Mouse (Mus musculus): ENCODE results near the gene Zbtb8os. TPM values are rescaled to one million over a fixed set of nuclear protein-coding genes. Genes with fewer than 3 reads are reported as not detected.

Gene Zbtb8os
- polyA plus RNA-seq, 1 experiment from 2014 or later: 51.4 TPM

- Histone ChIP-seq H3K4me2 (no peak overlapping the region), H3K9ac (no peak overlapping the region), H3K4me1 (no peaks in the 10 kb centered on the region), H3K27ac (no peak overlapping the region), H3K36me3 (peaks cover 8% of the 10 kb centered on the region; the same call in 1 of the 2 replicates), H3K27me3 (replicated peaks) (no peaks in the 10 kb centered on the region), H3K9me3 (no peaks in the 10 kb centered on the region), H3K4me3 (replicated peaks) (no peak overlapping the region)
- no peak for ATAC-seq (ENCODE audit: insufficient read depth, low FRiP score, low read depth)
- 78% methylated on average over 5 of the region's 5 CpGs for WGBS
Measured at GRCm38 (mm10) chr4:129362771-129363170, 27.3 kb downstream of the Zbtb8os start.

- ATAC-seq (ENCODE audit: insufficient read depth, low FRiP score, low read depth): no peak
- WGBS: 91% methylated on average over 9 of the region's 9 CpGs
- H3K9me3 ChIP-seq: no peaks in the 10 kb centered on the region
Measured at GRCm38 (mm10) chr4:129363463-129363862, 28.0 kb downstream of the Zbtb8os start.

GRCm38 (mm10) chr4:129364379-129364778 is 28.9 kb downstream of the Zbtb8os start:
- 82% methylated on average over 3 of the region's 3 CpGs for WGBS
- Histone ChIP-seq H3K9me3 (no peaks in the 10 kb centered on the region), H3K27ac (no peak overlapping the region), H3K4me3 (replicated peaks) (no peak overlapping the region), H3K4me2 (no peak overlapping the region), H3K4me1 (no peaks in the 10 kb centered on the region), H3K9ac (no peak overlapping the region), H3K36me3 (peaks cover 8% of the 10 kb centered on the region; the same call in 1 of the 2 replicates), H3K27me3 (replicated peaks) (no peaks in the 10 kb centered on the region)
- no peak for ATAC-seq (ENCODE audit: insufficient read depth, low FRiP score, low read depth)

More at GRCm38 (mm10) chr4:129363463-129363862, 28.0 kb downstream of the Zbtb8os start:
- H3K36me3 ChIP-seq: peaks cover 8% of the 10 kb centered on the region; the same call in 1 of the 2 replicates
- no peak overlapping the region for H3K9ac ChIP-seq
- H3K4me1 ChIP-seq: no peaks in the 10 kb centered on the region
- no peak overlapping the region for H3K4me2 ChIP-seq
- H3K4me3 ChIP-seq (replicated peaks): no peak overlapping the region
- H3K27me3 ChIP-seq (replicated peaks): no peaks in the 10 kb centered on the region
- no peak overlapping the region for H3K27ac ChIP-seq

- Histone ChIP-seq H3K9me3 (no peaks in the 10 kb centered on the region), H3K36me3 (peaks cover 4% of the 10 kb centered on the region; the same call in 1 of the 2 replicates), H3K4me1 (no peaks in the 10 kb centered on the region), H3K27ac (no peak overlapping the region), H3K4me3 (replicated peaks) (no peak overlapping the region), H3K9ac (no peak overlapping the region), H3K4me2 (no peak overlapping the region), H3K27me3 (replicated peaks) (no peaks in the 10 kb centered on the region)
- 90% methylated on average over 5 of the region's 5 CpGs for WGBS
- ATAC-seq (ENCODE audit: insufficient read depth, low FRiP score, low read depth): no peak
Measured at GRCm38 (mm10) chr4:129365224-129365623, 29.7 kb downstream of the Zbtb8os start.

GRCm38 (mm10) chr4:129371391-129371790 is 35.9 kb downstream of the Zbtb8os start:
- no peak for ATAC-seq (ENCODE audit: insufficient read depth, low FRiP score, low read depth)

GRCm38 (mm10) chr4:129373202-129373976 is 37.9 kb downstream of the Zbtb8os start:
- H3K36me3 ChIP-seq: no peaks in the 10 kb centered on the region
- H3K4me1 ChIP-seq: 0 out of 2 replicates have a peak, but pooled peaks cover 5% of the 10 kb centered on the region
- no peak overlapping the region for H3K4me3 ChIP-seq (replicated peaks)
- H3K9ac ChIP-seq: no peak overlapping the region
- no peak overlapping the region for H3K4me2 ChIP-seq
- WGBS: 54% methylated on average over 8 of the region's 8 CpGs
- peak overlapping the region; percentile 2; the same call in 1 of the 2 replicates for H3K27ac ChIP-seq
- no peaks in the 10 kb centered on the region for H3K27me3 ChIP-seq (replicated peaks)
- ATAC-seq (ENCODE audit: insufficient read depth, low FRiP score, low read depth): no peak
- H3K9me3 ChIP-seq: no peaks in the 10 kb centered on the region

More at GRCm38 (mm10) chr4:129371391-129371790, 35.9 kb downstream of the Zbtb8os start:
- 95% methylated on average over 3 of the region's 3 CpGs for WGBS
- Histone ChIP-seq H3K9me3 (no peaks in the 10 kb centered on the region), H3K4me3 (replicated peaks) (no peak overlapping the region), H3K27ac (no peak overlapping the region), H3K4me2 (no peak overlapping the region), H3K9ac (no peak overlapping the region), H3K27me3 (replicated peaks) (no peaks in the 10 kb centered on the region), H3K36me3 (no peaks in the 10 kb centered on the region), H3K4me1 (0 out of 2 replicates have a peak, but pooled peaks cover 5% of the 10 kb centered on the region)

GRCm38 (mm10) chr4:129374219-129374755 is 38.8 kb downstream of the Zbtb8os start:
- H3K9ac ChIP-seq: no peak overlapping the region
- 0 out of 2 replicates have a peak, but pooled peaks cover 5% of the 10 kb centered on the region for H3K4me1 ChIP-seq
- H3K4me3 ChIP-seq (replicated peaks): no peak overlapping the region
- no peaks in the 10 kb centered on the region for H3K27me3 ChIP-seq (replicated peaks)
- no peaks in the 10 kb centered on the region for H3K36me3 ChIP-seq
- no peak for ATAC-seq (ENCODE audit: insufficient read depth, low FRiP score, low read depth)
- H3K9me3 ChIP-seq: no peaks in the 10 kb centered on the region
- 53% methylated on average over 11 of the region's 11 CpGs for WGBS
- H3K4me2 ChIP-seq: no peak overlapping the region
- H3K27ac ChIP-seq: peak overlapping the region; percentile 37; the same call in 1 of the 2 replicates

- ATAC-seq (ENCODE audit: insufficient read depth, low FRiP score, low read depth): no peak
- H3K9ac ChIP-seq: no peak overlapping the region
- 0 out of 2 replicates have a peak, but pooled peaks cover 5% of the 10 kb centered on the region for H3K4me1 ChIP-seq
- no peak overlapping the region for H3K4me2 ChIP-seq
- WGBS: 53% methylated on average over 6 of the region's 6 CpGs
- no peaks in the 10 kb centered on the region for H3K27me3 ChIP-seq (replicated peaks)
- no peaks in the 10 kb centered on the region for H3K36me3 ChIP-seq
- no peak overlapping the region for H3K27ac ChIP-seq
- H3K4me3 ChIP-seq (replicated peaks): no peak overlapping the region
- no peaks in the 10 kb centered on the region for H3K9me3 ChIP-seq
Measured at GRCm38 (mm10) chr4:129375000-129375399, 39.5 kb downstream of the Zbtb8os start.

- no peak for ATAC-seq (ENCODE audit: insufficient read depth, low FRiP score, low read depth)
- Histone ChIP-seq H3K4me2 (no peak overlapping the region; the same call in 1 of the 2 replicates), H3K9ac (no peak overlapping the region), H3K27ac (no peak overlapping the region), H3K27me3 (replicated peaks) (no peaks in the 10 kb centered on the region), H3K4me3 (replicated peaks) (no peak overlapping the region), H3K36me3 (no peaks in the 10 kb centered on the region), H3K9me3 (no peaks in the 10 kb centered on the region), H3K4me1 (0 out of 2 replicates have a peak, but pooled peaks cover 5% of the 10 kb centered on the region)
- 74% methylated on average over 5 of the region's 5 CpGs for WGBS
Measured at GRCm38 (mm10) chr4:129375821-129376220, 40.3 kb downstream of the Zbtb8os start.

- under 1% methylated on average over 57 of the region's 68 CpGs for WGBS
- peak overlapping the region; percentile 69 for H3K4me2 ChIP-seq
- peak; percentile 72 for ATAC-seq (ENCODE audit: insufficient read depth, low FRiP score, low read depth)
- 0 out of 2 replicates have a peak, but pooled peaks cover 5% of the 10 kb centered on the region for H3K4me1 ChIP-seq
- H3K27ac ChIP-seq: peak overlapping the region; percentile 93
- no peaks in the 10 kb centered on the region for H3K27me3 ChIP-seq (replicated peaks)
- peak overlapping the region; percentile 85 for H3K9ac ChIP-seq
- H3K4me3 ChIP-seq (replicated peaks): peak overlapping the region; percentile 83
- H3K36me3 ChIP-seq: no peaks in the 10 kb centered on the region
- H3K9me3 ChIP-seq: no peaks in the 10 kb centered on the region
Measured at GRCm38 (mm10) chr4:129376961-129377545, 41.6 kb downstream of the Zbtb8os start.

GRCm38 (mm10) chr4:129377601-129378390 is 42.3 kb downstream of the Zbtb8os start, which contains the start of gene Zbtb8a:
Gene Zbtb8a, minus strand, starts transcription at chr4:129378116.
- WGBS: under 1% methylated on average over 64 of the region's 65 CpGs
- Histone ChIP-seq H3K9ac (peak within 1 kb of the TSS; percentile 85), H3K36me3 (no peaks in the 10 kb centered on the region)

More at GRCm38 (mm10) chr4:129377601-129378390, 42.3 kb downstream of the Zbtb8os start, which contains the start of gene Zbtb8a:
- Histone ChIP-seq H3K4me2 (peak within 1 kb of the TSS; percentile 69), H3K4me1 (0 out of 2 replicates have a peak, but pooled peaks cover 5% of the 10 kb centered on the region), H3K9me3 (no peaks in the 10 kb centered on the region), H3K4me3 (replicated peaks) (peak within 1 kb of the TSS; percentile 83), H3K27me3 (replicated peaks) (no peaks in the 10 kb centered on the region), H3K27ac (peak within 1 kb of the TSS; percentile 93)
- peak; percentile 67 for ATAC-seq (ENCODE audit: insufficient read depth, low FRiP score, low read depth)

Data from stomach, embryonic 15.5 days (tissue).